Mouse (Mus musculus) CH12.LX (cell line): ENCODE results near the gene Mkrn2. TPM values are rescaled to one million over a fixed set of nuclear protein-coding genes. Genes with fewer than 3 reads are reported as not detected.

Experiments
- DNase-seq: peaks from one replicate; pipeline ENCODE4 v3.0.0-alpha.2; 2013; ENCODE audit errors: extremely low read depth
- H3K27ac ChIP-seq: 2 replicates; pipeline ENCODE4 v1.5.1; 2012; ENCODE audit warnings: low read depth, mild to moderate bottlenecking, control low read depth, moderate library complexity; ENCODE audit not compliant: insufficient read depth
- H3K27me3 ChIP-seq: replicated peaks from 2 replicates; pipeline ENCODE3; 2012; ENCODE audit warnings: inconsistent platforms
- H3K36me3 ChIP-seq, 2 experiments: replicated peaks in 1 of 2; 2 replicates each; pipeline versions ENCODE3 to v1.6.1; 2012; ENCODE audit warnings: inconsistent platforms in 1 of 2, low read length in 1 of 2, mild to moderate bottlenecking in 1 of 2, mixed read lengths in 1 of 2, moderate library complexity in 1 of 2; ENCODE audit not compliant: control insufficient read depth in 1 of 2, insufficient read depth in 1 of 2
- H3K4me1 ChIP-seq, 2 experiments: 2 replicates each; pipeline ENCODE4 v1.6.1; 2012; ENCODE audit warnings: inconsistent platforms in 1 of 2, moderate library complexity in 1 of 2; ENCODE audit not compliant: insufficient read depth in 2 of 2, control insufficient read depth in 1 of 2
- H3K4me2 ChIP-seq: 2 replicates; pipeline ENCODE4 v1.6.1; 2012; ENCODE audit warnings: low read depth, mild to moderate bottlenecking, control low read depth; ENCODE audit not compliant: poor library complexity, insufficient read depth, severe bottlenecking
- H3K4me3 ChIP-seq, 3 experiments: fragments of 150-350 bp in 1 of 3; sonication (generic) in 1 of 3; replicated peaks in 1 of 3; 2 replicates each; pipeline versions ENCODE3 to v1.5.1; 2011 to 2012; ENCODE audit warnings: low read depth in 2 of 3, low read length in 2 of 3, mild to moderate bottlenecking in 2 of 3, moderate library complexity in 2 of 3, control low read depth in 1 of 3, improper control_type of control experiment in 1 of 3, inconsistent platforms in 1 of 3, mixed read lengths in 1 of 3; ENCODE audit not compliant: poor library complexity in 1 of 3
- H3K79me2 ChIP-seq: replicated peaks from 2 replicates; pipeline ENCODE4 v1.6.1; 2012; ENCODE audit warnings: mild to moderate bottlenecking, moderate library complexity; ENCODE audit not compliant: control insufficient read depth, poor library complexity, insufficient read depth, severe bottlenecking; ENCODE audit errors: extremely low read depth
- H3K9ac ChIP-seq: 2 replicates; pipeline ENCODE4 v1.6.1; 2012; ENCODE audit warnings: low read depth, mild to moderate bottlenecking, control low read depth, moderate library complexity; ENCODE audit not compliant: insufficient read depth
- H3K9me3 ChIP-seq: replicated peaks from 2 replicates; pipeline ENCODE3; 2012; ENCODE audit warnings: low read length, inconsistent platforms, mixed read lengths
- BHLHE40 ChIP-seq: IDR thresholded peaks from 2 replicates; pipeline ENCODE4 v1.6.1; 2011; ENCODE audit warnings: mild to moderate bottlenecking, low read depth, low read length, improper control_type of control experiment
- CHD1 ChIP-seq: IDR thresholded peaks from 2 replicates; pipeline ENCODE4 v1.6.1; 2012; ENCODE audit warnings: low read depth, low read length, improper control_type of control experiment, inconsistent platforms
- EP300 ChIP-seq: IDR thresholded peaks from 2 replicates; pipeline ENCODE4 v1.6.1; 2011; ENCODE audit warnings: low read length, improper control_type of control experiment
- ETS1 ChIP-seq: conservative IDR thresholded peaks from 2 replicates; pipeline ENCODE4 v1.6.1; 2012; ENCODE audit warnings: low read depth, mild to moderate bottlenecking, inconsistent platforms, low read length, improper control_type of control experiment, moderate library complexity
- GABPA ChIP-seq: IDR thresholded peaks from 2 replicates; pipeline ENCODE4 v1.6.1; 2012; ENCODE audit warnings: low read depth, low read length, improper control_type of control experiment, inconsistent platforms; ENCODE audit not compliant: insufficient replicate concordance
- HCFC1 ChIP-seq: IDR thresholded peaks from 2 replicates; pipeline ENCODE4 v1.6.1; 2012; ENCODE audit warnings: low read depth, mild to moderate bottlenecking, inconsistent platforms, low read length, improper control_type of control experiment
- JUN ChIP-seq: IDR thresholded peaks from 2 replicates; pipeline ENCODE4 v1.6.1; 2011; ENCODE audit warnings: low read depth, mild to moderate bottlenecking, low read length, improper control_type of control experiment, moderate library complexity; ENCODE audit not compliant: insufficient read depth
- MAFK ChIP-seq: IDR thresholded peaks from 2 replicates; pipeline ENCODE4 v1.6.1; 2011; ENCODE audit warnings: low read length, improper control_type of control experiment; ENCODE audit not compliant: insufficient replicate concordance
- MXI1 ChIP-seq: IDR thresholded peaks from 2 replicates; pipeline ENCODE4 v1.6.1; 2011; ENCODE audit warnings: mild to moderate bottlenecking, low read depth, low read length, improper control_type of control experiment
- MYC ChIP-seq: IDR thresholded peaks from 2 replicates; pipeline ENCODE4 v1.6.1; 2011; ENCODE audit warnings: low read depth, mild to moderate bottlenecking, improper control_type of control experiment, low read length
- PAX5 ChIP-seq: IDR thresholded peaks from 2 replicates; pipeline ENCODE4 v1.6.1; 2012; ENCODE audit warnings: low read length, inconsistent platforms, mixed read lengths
- POLR2AphosphoS2 ChIP-seq: IDR thresholded peaks from 2 replicates; pipeline ENCODE4 v1.6.1; 2011; ENCODE audit warnings: low read depth, low read length, improper control_type of control experiment
- SMC3 ChIP-seq: IDR thresholded peaks from 2 replicates; pipeline ENCODE4 v1.6.1; 2011; ENCODE audit warnings: low read depth, low read length, improper control_type of control experiment
- UBTF ChIP-seq: IDR thresholded peaks from 2 replicates; pipeline ENCODE4 v1.6.1; 2012; ENCODE audit warnings: low read depth, mild to moderate bottlenecking, inconsistent platforms, low read length, improper control_type of control experiment, moderate library complexity
- USF1 ChIP-seq: IDR thresholded peaks from 2 replicates; pipeline ENCODE4 v1.6.1; 2014; ENCODE audit warnings: low read depth, mild to moderate bottlenecking, inconsistent platforms, low read length, improper control_type of control experiment
- ZC3H11A ChIP-seq: IDR thresholded peaks from 2 replicates; pipeline ENCODE4 v1.6.1; 2012; ENCODE audit warnings: low read depth, mild to moderate bottlenecking, inconsistent platforms, low read length, improper control_type of control experiment
- ZNF384 ChIP-seq: IDR thresholded peaks from 2 replicates; pipeline ENCODE4 v1.6.1; 2012; ENCODE audit warnings: low read depth, low read length, improper control_type of control experiment, inconsistent platforms
- dilution Hi-C: fragments of 300-500 bp; cut with MboI; formaldehyde crosslinking; loops from 2 replicates; pipeline ENCODE4 v1.14.3; 2020; ENCODE audit warnings: low sequenced_read_pairs; ENCODE audit not compliant: extremely low pct_unique_long_range_greater_than_20kb, extremely low pct_ligation_motif_present
- in situ Hi-C: fragments of 300-500 bp; cut with MboI; formaldehyde crosslinking; loops from 3 replicates; pipeline ENCODE4 v1.14.3; 2019; ENCODE audit warnings: low sequenced_read_pairs, low pct_ligation_motif_present, low pct_unique_long_range_greater_than_20kb, mixed read lengths
- polyA plus RNA-seq: library from polyadenylated mRNA; unstranded; fragments of >175 nt; gene quantifications from 2 replicates; pipeline ENCODE4 v1.2.1, GENCODE M21; 2012; ENCODE audit warnings: low read depth; ENCODE audit not compliant: insufficient read length
- total RNA-seq, 2 experiments: library from RNA; depleted of rRNA; stranded (reverse); fragments of 300-350 nt in 1 of 2; fragments of >200 nt in 1 of 2; gene quantifications; 2 replicates each; pipeline ENCODE4 v1.2.3; 2012 to 2014

Gene Mkrn2
- total and polyA plus RNA-seq, 3 experiments = 14.6 to 49.8 (median 18.6) TPM

- Histone ChIP-seq H3K9ac (no peak overlapping the region; the same call in 1 of the 2 replicates), H3K9me3 (no peaks in the 10 kb centered on the region), H3K4me3 (no peak overlapping the region), H3K4me1 (peaks cover 6 to 54% of the 10 kb centered on the region in 2 experiments), H3K4me2 (no peak overlapping the region), H3K27me3 (no peaks in the 10 kb centered on the region), H3K36me3 (peaks cover 0 to 12% of the 10 kb centered on the region in 2 experiments), H3K79me2 (peaks cover 41% of the 10 kb centered on the region), H3K27ac (no peak overlapping the region)
- dilution Hi-C loops = no loop called here
- TF ChIP-seq PAX5 (no peak), ZNF384 (peak; percentile 46; the same call in 1 of the 2 replicates), EP300 (no peak), USF1 (no peak), JUN (no peak), HCFC1 (no peak), BHLHE40 (no peak), MYC (0 out of 2 replicates have a peak, but pooled peaks have one; percentile 21), GABPA (no peak), UBTF (no peak), MXI1 (no peak), ZC3H11A (no peak)
- DNase-seq = peak; percentile 31
- in situ Hi-C loops = no loop called here
Observed at GRCm38 (mm10) chr6:115653939-115654338, 52.2 kb downstream of the Mkrn2 start.

- dilution Hi-C loops (no loop called here), in situ Hi-C loops (no loop called here)
- Histone ChIP-seq H3K79me2 (peaks cover 58% of the 10 kb centered on the region), H3K4me2 (no peak overlapping the region), H3K9me3 (no peaks in the 10 kb centered on the region), H3K4me1 (peaks cover 4 to 24% of the 10 kb centered on the region in 2 experiments), H3K27me3 (no peaks in the 10 kb centered on the region), H3K27ac (no peak overlapping the region), H3K9ac (no peak overlapping the region), H3K4me3 (no peak overlapping the region), H3K36me3 (peaks cover 0 to 27% of the 10 kb centered on the region in 2 experiments)
- DNase-seq = no peak
- no peak for TF ChIP-seq JUN
- no peak for TF ChIP-seq ETS1
- no peak for TF ChIP-seq EP300
- no peak for TF ChIP-seq SMC3
- TF ChIP-seq MAFK = no peak
- no peak for TF ChIP-seq USF1
- TF ChIP-seq UBTF = no peak
- no peak for TF ChIP-seq POLR2AphosphoS2
- TF ChIP-seq ZNF384 = no peak
- TF ChIP-seq CHD1 = no peak
- TF ChIP-seq GABPA = no peak
Observed at GRCm38 (mm10) chr6:115658802-115659201, 57.1 kb downstream of the Mkrn2 start.
